Mouse (Mus musculus) embryo, embryonic 10.5 days (tissue): Measurements from ENCODE around the gene Lingo4.

Experiments used
- DNase-seq: peaks from one replicate; pipeline ENCODE4 v3.0.0-alpha.2; 2015; ENCODE audit warnings: low spot score

The Lingo4 gene

DNA sequence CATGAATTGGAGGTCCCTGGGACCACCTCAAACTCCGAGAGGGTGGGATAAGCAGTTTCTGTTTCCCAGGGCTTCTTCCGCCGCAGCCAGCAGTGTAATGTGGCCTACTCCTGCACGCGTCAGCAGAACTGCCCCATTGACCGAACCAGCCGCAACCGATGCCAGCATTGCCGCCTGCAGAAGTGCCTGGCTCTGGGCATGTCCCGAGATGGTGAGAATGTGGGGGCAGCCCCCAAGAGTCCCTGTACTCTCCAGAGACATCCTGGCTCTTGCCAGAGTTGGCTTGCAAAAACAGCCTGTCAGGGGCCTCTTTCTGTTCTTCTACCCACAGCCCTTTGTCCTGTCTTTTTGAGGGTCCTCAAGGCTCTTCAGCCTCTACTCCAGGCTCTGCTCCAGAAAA is 10.9 kb upstream of the Lingo4 start:
- no peak for DNase-seq

- DNase-seq = no peak
Observed at GRCm38 (mm10) chr3:94388047-94388446, 10.3 kb upstream of the Lingo4 start.

- no peak for DNase-seq
Observed at GRCm38 (mm10) chr3:94389420-94389819, 8.9 kb upstream of the Lingo4 start.

DNA sequence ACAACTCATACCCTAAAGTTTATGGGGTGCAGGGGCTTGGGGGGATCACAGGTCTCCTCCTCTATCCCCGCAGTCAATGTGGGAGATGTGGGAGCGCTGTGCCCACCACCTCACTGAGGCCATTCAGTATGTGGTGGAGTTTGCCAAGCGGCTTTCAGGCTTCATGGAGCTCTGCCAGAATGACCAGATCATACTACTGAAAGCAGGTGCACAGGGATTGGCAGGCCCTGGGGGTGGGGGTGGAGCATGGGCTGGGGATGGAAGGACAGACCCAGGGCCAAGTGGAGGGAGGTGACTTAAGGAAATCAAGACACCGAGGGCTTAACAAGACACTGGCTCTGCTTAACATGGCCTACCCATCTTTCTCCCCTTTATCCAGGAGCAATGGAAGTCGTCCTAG is 7.3 kb upstream of the Lingo4 start:
- DNase-seq = no peak

- DNase-seq = no peak
Observed at GRCm38 (mm10) chr3:94392128-94392527, 6.2 kb upstream of the Lingo4 start.

DNA sequence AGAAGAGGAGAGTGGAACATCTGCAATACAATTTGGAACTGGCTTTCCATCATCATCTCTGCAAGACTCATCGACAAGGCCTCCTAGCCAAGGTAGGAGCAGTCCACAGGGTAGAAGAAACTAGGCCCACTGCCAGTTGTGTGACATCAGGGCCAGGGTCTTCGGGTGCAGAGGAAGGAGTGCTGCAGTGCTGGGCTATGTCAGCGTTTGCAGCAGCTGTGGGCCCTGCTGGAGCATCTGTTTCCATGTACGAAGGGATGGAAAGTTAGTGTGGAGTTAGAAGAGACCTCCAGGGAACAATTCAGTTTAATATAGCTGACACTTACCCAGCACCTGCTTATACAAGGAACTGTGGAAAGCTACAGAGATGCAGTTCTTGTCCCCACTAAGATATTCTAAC is 5.3 kb upstream of the Lingo4 start:
- no peak for DNase-seq

GRCm38 (mm10) chr3:94396336-94396735 is 2.0 kb upstream of the Lingo4 start:
- DNase-seq = no peak

DNA sequence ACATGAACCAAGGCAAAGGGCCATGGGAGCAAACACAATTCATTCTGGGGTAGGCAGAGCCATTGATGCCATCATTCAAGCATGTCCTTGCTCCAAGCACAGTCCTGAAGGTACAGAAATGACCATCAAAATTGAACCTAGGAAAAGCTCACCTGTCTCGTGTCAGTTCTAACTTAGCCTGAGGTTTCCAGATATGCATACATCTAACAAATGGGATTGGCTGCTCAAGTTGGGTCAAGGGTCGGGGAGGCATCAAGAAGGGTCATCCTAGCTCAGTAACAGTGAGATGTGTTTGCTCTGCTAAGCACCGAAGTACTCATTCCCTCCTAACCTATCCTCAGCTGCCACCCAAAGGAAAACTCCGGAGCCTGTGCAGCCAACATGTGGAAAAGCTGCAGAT is 1.5 kb upstream of the Lingo4 start:
- DNase-seq = no peak

DNA sequence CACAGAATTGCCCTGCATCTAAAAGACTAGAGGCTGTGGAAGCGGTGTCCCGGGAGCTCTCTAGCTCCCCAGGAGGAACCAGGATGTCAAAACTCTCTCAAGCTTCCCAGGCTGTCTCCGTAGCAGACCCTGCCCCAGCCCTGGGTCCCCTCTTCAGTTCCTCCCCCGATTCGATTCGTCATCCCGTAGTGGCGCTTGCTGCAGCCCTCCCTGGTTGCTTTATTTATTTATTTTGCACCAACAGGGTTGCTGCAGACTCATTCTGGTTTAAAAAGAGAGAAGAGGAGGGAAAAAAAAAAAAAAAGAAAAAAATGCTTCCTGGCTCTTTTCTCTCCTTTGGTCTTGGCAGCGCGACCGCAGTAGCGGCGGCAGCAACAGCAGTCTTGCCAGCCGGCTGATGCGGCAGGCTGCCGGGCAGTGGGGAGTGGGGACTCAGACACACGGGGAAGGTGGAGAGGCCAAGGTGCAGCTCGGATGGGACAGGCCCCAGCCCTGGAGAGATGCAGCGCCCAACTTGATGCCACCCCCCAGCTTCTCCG is 695 bp downstream of the Lingo4 start:
- DNase-seq = peak; percentile 72

- peak; percentile 68 for DNase-seq
Observed at GRCm38 (mm10) chr3:94399663-94400310, 1.5 kb downstream of the Lingo4 start.

DNA sequence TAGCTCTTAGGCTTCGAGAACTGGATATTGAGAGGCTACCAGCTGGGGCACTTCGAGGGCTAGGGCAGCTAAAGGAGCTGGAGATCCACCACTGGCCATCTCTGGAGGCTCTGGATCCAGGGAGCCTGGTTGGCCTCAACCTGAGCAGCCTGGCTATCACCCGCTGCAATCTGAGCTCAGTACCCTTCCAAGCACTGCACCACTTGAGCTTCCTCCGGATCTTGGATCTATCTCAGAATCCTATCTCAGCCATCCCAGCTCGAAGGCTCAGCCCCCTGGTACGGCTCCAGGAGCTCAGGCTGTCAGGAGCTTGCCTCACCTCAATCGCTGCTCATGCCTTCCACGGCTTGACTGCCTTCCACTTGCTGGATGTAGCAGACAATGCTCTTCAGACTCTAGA is 4.1 kb downstream of the Lingo4 start:
- no peak for DNase-seq

DNA sequence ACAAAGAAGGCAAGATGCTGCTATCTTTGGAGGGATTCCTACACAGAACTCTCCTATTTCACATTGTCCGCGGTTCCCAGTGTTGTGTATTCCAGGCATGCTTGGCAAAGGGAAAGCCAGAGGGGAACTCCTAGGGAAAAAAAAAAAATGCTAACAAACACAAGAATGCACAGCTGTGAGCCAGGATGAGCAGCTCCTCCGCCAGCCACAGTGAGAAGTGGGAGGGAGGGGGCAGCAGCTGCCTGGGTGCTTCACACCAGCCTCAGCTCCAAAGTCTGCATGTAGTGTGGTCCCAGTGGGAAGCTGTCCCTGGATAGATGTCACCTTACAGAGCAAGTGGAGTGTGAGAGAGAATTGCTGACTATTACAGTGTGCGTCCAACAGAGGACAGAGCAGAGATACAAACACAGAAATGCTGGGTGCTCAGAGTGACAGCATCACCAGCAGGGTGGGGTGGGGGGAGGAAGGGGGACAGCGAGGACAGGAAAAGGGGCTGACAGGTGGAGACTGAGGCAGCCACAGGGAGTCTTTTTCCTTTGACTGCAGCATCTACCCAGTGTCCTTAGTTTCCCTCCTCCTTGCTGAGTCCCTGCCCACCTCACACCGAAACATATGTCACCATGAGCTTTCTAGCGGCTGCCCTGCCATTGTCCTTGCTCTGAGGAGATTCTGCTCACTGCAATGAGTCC is 6.2 kb downstream of the Lingo4 start:
- DNase-seq = peak; percentile 18

DNA sequence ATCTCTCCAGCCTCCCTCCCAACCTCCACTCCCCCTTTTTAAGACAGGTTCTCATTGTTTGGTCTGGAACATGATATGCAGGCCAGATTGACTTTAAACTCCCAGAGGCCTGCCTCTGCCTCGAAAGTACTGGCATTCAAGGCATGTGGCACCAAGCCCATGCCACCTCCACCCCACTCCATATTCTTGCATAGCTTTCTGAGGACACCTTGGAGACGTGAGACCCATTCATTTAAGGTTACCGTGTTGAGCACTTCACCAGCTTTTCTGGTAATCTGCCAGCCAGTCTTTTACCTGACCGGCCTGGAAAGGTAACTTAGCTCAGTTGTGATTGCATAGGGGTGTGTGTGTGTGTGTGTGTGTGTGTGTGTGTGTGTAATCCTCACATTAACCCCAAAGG is 7.2 kb downstream of the Lingo4 start:
- no peak for DNase-seq

- DNase-seq = no peak
Observed at GRCm38 (mm10) chr3:94412530-94412929, 14.2 kb downstream of the Lingo4 start.

DNA sequence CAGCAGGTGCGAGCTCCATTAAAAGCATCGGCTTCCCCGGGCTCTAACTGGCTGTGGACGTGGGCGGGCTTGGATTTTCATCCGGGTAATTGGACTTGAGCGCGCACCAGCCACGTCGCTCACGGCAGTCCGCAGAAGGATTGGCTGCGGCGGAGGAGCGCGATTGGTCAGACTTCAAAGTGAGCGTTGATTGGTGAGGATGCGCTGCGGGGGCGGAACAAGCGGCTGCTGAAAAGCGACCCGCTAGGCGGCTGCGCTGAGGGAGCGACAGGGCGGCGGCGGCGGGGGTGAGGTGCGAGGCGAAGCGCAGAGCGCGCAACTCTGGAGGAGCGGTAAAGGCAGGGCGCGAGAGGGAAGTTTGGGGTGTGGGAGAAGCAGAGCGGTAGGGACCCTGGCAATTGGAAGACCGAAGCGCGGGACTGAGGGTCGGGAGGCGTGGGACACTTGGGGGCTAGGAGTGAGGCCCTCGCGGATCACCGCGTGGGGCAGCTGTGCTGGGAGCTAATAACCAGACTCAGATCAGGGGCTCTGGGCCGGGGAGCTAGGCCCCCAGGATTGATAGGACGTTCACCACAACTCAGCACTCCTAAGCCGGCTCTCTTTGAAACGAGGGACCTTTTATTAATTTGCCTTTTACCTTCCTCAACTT is 14.8 kb downstream of the Lingo4 start, which contains the start of gene Tdrkh:
TSS of gene Tdrkh (plus strand) at position 243 of the 649 bp plus-strand sequence.
- peak; percentile 98 for DNase-seq

DNA sequence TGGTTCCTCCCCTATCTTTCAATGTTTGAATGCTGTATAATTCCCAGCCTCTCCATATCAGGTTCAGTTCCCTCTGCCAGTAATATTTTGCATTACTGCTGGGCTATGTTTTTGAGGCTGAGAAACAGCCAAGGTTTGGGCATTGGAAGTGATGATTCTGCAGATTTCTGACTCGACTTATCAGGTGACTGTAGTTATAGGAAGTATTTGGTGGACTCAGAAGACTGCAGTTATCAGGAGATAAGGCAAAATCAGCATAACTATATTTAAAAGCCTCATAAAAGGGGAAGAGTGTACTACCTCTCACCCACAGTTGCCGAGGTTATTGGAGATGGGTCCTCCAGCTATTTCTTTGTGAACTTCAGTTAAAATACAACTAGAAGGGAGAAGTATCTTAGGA is 32.7 kb downstream of the Lingo4 start:
- DNase-seq = no peak

- no peak for DNase-seq
Observed at GRCm38 (mm10) chr3:94434305-94434704, 36.0 kb downstream of the Lingo4 start.

DNA sequence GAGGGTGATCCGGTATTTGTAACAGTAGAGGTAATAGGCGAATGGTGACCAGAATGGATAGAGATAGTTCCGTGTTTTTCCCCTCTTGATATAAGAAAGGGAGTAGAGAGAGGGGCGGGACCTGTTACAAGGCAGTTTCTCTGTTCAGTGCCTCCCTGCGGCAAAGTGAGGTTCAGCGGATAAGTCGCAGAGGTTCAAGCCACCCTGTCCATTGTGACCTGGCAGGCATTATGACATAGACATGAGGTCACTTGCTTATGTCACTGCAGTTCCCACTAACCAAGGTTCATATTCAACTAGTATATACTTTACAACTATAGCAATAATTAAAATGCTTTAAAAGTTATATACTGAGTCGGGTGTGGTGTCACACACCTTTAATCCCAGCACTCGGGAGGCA is 38.1 kb downstream of the Lingo4 start:
- DNase-seq = no peak

- peak; percentile 26 for DNase-seq
Observed at GRCm38 (mm10) chr3:94441182-94441581, 42.9 kb downstream of the Lingo4 start.

- DNase-seq = peak; percentile 96
Observed at GRCm38 (mm10) chr3:94442951-94443596, 44.8 kb downstream of the Lingo4 start, which contains the start of gene Mrpl9. Mrpl9 (plus strand) TSS chr3:94443318.

DNA sequence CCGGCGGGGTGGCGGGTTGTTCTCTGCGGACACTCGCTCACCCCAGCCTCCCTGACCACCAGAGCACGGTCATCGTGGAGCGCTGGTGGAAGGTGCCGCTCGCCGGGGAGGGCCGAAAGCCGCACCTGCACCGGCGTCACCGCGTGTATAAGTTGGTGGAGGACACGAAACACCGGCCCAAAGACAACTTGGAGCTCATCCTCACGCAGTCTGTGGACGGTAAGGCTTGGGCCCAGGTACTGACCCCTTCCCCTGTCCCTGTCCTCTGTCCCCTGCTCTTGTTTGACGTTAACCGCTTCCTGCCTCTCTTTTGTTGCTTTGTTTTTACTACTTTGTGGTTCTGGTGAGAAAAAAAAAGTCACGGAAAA is 45.3 kb downstream of the Lingo4 start, which contains the start of gene Oaz3:
TSS of gene Oaz3 (minus strand) at position 319 of the 368 bp plus-strand sequence.
- DNase-seq = no peak

DNA sequence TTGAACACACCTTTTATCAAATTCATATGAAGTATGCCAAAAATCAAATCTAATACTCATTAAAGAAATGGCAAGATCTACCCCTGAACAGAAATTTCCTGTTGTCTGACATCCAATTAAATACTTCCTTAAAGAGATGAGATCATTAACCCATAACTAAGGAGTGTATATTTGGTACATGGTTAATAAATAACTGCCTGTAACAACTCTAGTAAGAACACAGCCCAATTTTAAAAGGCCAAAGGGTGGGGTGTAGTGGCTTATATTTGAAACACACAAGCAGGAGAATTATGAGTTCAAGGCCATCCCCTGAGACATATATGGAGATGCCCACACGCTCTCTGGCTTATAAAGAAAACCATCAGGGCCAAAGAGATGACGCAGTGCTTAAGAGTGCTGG is 51.1 kb downstream of the Lingo4 start:
- no peak for DNase-seq
